Mouse (Mus musculus): Measurements from ENCODE around the gene Nos3.

Gene Nos3

DNA sequence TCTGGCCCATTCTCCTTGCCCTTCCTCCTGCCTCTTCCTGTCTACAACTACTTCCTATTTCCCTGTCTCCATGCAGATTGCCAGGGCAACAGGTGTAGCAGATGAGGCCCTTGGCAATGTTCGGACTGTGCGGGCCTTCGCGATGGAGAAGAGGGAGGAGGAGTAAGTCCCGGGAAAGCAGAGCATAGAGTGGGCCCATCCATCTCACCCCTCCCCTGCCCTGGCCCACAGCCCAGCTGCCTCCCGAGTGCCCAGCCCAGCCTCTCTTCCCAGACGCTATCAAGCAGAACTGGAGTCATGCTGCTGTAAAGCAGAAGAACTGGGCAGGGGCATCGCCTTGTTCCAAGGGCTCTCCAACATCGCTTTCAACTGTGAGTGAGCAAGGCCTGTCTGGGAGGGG, 37.4 kb downstream of the Nos3 start:
- no peak for DNase-seq

GRCm38 (mm10) chr5:24404594-24405360, 40.2 kb downstream of the Nos3 start:
- no peak for DNase-seq

- DNase-seq = no peak
Measured at GRCm38 (mm10) chr5:24405389-24405876, 40.8 kb downstream of the Nos3 start.

- no peak for DNase-seq
Measured at GRCm38 (mm10) chr5:24408651-24409050, 44.0 kb downstream of the Nos3 start.

DNA sequence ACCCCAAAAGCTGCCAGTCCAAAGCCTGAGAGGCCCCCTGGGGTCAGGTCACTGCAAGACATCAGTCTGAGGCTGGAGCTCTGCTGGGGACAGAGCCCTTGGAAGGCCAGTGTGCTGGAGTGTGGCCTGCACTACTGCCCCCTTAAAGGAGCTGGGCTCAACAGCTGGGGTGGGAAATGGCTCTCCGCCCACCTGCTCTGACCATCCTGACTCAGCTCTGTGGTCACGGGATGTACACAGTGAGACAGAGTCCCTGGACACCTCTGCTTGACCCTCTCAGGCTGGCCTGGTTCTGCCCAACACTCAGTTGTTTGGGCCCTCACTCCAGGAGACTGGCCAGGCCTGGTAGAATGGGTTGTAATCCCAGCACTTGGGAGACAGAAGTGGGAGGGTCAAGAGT, 44.9 kb downstream of the Nos3 start:
- no peak for DNase-seq

DNA sequence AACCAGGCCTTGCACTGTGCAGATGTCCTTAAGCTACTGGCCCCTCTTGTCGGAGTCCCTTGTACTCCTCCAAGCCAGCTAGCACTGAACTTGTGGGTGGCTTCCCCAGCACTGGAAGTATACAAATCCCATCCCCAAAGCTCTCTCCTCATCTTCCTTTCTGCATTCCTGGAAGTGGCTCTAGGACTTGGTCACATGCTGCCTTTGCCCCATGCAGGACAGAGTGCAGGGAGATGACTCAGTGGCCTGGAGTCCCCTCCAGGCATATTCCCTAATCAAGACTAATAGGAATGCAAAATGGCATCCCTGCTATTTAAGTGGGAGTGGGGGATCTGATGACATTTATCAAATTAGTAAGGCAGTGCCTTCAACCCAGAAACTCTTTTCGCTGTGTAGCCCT, 47.5 kb downstream of the Nos3 start:
- DNase-seq = no peak

GRCm38 (mm10) chr5:24413042-24413693, 48.6 kb downstream of the Nos3 start, which contains the start of gene Asic3:
Asic3 (plus strand) TSS chr5:24413392.
- no peak for DNase-seq

GRCm38 (mm10) chr5:24413938-24414337, 49.3 kb downstream of the Nos3 start:
- no peak for DNase-seq

DNA sequence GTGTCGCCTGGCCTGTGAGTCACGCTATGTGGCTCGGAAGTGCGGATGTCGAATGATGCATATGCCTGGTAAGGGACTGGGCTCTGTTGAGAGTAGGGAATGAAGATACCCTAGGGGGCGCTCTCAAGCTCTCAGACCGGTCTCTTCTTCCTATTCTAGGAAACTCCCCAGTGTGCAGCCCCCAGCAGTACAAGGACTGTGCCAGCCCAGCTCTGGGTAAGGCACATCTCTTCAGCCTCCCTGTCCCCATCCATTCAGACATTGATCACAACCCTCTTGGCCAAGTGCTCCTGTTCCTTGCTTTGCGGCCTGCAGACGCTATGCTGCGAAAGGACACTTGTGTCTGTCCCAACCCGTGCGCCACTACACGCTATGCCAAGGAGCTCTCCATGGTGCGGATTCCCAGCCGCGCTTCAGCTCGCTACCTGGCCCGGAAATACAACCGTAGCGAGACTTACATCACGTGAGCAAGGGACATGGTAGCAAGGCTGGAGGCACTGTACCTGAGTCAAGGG, 51.7 kb downstream of the Nos3 start:
- peak; percentile 29 to 63 for DNase-seq

DNA sequence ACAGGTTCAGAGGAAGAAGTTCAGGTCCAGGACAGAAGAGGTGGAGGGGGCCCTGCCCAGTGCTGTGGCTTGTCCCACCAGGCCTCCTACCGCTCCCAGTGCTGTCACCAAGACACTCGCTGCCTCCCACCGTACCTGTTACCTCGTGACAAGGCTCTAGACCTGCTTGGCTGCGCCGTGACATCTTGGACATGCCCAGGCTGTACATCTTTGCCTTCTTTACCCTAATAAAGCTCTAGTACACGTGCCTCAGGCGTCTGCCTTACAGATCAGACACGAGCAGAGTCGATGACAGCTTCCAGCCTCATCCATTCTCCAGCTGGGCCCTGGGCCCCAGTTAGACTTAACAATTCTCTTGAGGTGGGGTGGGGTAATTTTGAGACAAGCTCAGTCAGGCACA, 53.0 kb downstream of the Nos3 start:
- DNase-seq = no peak

GRCm38 (mm10) chr5:24420381-24420780, 55.8 kb downstream of the Nos3 start:
- no peak for DNase-seq

DNA sequence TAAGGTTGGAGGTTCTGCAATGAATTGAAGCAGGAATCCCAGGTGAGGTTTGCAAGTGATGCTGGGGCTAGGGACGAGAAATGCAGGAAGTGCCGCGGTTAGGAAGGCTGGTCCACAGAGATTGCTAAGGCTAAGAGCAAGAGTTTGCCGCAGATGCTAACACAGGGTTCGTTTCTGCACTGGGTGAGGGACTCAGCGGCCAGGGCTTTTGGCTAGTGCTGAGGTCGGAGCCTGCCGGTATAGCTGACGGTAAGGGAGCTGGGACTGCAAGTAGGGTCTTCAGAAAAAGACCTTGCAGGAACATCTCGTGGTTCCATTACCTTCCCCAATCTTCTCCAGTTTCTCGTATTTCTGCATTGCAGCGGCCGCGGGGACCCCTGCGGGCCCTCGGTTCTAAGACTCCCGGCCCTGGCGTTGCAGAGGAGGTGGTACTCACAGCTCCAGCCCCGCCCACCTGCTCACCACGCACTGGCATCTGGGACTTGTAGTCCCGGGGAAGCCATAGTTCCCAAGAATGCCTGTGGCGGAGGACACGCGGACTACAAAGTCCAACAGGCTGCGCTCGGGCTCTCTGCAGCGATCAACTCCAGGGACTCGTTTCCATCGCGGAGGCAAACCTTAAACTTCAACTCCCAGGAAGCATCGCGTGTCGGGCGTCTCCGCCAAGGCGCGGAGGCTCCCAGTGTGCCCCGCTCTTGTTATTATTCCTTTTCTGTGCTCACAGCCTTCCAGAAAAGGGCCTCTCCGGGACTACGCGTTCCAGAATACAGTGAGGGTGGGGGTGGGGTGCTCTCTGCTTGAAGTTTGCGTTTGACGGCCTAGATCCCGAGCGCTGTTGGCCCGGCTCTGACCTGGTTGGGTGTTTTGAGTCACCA, 58.8 kb downstream of the Nos3 start, which contains the start of the genes Cdk5 and Slc4a2:
TSS of gene Cdk5 (minus strand) at position 402 of the 875 bp plus-strand sequence.
TSS of gene Slc4a2 (plus strand) at position 709 of the 875 bp plus-strand sequence.
- peak; percentile 95 to 96 for DNase-seq

DNA sequence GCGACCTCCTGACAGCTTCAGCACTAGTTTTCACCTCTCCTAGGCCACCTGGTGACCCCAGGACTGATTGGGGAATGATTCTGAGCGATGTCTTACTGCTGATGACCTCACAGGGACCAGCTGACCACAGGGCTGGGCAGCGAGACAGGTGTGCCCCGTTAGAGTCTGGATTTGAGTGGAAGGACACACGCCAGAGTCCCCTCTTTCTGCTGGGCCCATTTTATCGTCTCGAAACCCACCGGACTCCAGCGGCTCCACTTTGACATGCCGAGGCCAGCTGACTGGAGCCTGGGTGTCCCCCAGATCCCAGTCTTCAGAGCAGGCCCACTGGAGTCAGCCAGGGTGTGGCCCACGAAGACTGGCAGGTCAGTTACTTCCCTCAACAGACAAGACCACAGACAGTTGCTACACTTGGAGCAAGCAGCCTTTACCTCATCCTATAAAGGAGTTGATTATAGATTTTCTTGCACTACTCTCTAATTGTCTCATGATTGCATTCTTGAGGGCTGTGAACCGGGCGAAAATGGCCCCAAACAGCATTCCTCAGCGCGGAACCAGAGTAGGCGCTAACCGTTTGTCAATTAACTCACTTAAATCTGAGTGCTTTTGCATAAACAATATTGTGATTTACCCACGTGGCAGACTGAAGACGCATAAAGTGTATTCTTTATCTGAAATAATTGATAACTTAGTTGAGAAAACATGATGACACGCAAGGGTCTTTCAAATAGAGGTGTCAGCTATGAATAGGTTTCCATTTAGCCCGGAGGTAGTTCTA, 59.6 kb downstream of the Nos3 start:
- no peak for DNase-seq

- DNase-seq = peak; percentile 74 to 83
Measured at GRCm38 (mm10) chr5:24424861-24425411, 60.3 kb downstream of the Nos3 start.

DNA sequence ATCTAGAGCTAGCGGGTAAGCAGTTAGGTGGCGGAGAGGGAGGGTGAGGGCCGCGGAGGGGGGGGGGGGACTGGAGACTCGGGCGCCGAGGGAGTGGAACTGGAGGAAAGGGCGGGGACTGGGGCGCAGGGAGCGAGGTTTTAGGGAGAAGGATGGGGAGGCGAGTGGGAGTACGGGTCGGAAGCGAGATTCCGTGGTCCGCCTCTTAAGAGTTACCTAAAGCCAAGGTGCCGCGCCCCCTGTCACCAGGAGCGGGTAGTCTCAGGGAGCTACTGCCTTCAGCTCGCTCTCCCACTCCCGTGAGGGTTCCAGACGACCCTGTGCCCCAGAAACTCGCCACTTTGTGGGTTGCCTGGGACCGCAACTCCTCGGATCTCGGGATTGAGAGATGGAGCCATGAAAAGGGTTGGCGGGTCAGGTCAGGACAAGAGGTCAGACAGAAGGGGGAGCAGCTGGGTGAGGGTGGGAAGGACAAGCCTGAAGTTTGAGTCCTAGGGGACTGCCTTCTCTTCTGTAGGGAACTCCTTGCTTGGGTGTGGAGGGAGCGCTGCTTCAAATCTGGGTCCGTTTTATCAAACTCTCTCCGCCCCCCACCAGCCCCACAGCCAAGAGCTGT, 60.9 kb downstream of the Nos3 start:
- peak; percentile 51 to 70 for DNase-seq

GRCm38 (mm10) chr5:24426037-24426432, 61.4 kb downstream of the Nos3 start:
- DNase-seq = no peak

DNA sequence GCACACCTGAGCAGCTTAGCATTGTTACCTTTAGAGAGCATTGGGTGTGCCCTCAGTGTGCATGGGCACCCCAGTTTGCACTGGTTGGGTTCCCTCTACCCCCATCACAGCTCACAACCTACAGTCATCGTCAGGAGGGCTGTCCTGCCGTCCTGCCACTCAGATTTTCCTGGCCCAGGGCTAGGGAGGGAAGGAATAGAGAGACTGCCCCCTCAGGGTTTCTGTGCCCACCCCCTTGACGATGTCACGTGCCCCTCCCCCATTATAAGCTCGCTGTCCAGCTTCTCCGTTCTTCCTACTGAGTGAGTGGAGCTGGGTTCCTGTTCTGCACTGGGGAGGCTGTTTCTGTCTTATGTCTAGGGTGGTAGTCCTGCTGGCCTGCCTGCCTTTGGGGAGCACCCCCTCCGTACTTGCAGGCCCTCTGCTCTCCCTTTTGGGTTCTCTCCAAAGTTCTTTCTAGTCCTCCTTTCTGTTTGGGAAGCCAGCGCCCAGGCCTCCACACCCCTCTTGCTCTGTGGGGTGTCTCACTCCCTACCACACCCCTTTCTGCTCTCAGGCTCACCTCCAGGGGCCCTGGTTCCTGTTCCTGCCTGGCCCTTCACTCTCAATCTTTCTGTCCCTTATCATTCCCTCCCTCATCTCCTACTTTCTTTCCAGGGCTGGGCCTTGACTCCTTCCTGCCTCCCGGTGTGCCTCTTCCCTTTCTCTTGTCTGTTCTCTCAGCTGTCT, 62.1 kb downstream of the Nos3 start:
- DNase-seq = no peak

DNA sequence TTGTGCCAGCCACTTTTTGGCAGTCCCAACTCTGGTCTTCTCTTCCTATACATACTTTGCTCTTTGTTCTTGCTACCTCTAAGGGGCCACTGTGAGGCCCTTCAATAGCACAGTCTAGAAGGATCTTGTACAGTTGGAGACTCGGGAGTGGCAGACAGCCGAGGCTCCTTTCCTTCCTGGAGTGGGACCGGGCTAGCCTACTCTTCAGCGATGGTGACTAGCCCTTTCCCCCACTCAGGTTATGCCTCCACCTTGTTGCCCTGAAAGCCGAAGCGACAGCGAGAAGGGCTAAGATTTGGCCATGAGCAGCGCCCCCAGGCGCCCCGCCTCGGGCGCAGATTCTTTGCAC, 62.6 kb downstream of the Nos3 start:
- DNase-seq = no peak

GRCm38 (mm10) chr5:24427981-24428402, 63.4 kb downstream of the Nos3 start:
- no peak for DNase-seq

GRCm38 (mm10) chr5:24428596-24428995, 64.0 kb downstream of the Nos3 start:
- no peak for DNase-seq

DNA sequence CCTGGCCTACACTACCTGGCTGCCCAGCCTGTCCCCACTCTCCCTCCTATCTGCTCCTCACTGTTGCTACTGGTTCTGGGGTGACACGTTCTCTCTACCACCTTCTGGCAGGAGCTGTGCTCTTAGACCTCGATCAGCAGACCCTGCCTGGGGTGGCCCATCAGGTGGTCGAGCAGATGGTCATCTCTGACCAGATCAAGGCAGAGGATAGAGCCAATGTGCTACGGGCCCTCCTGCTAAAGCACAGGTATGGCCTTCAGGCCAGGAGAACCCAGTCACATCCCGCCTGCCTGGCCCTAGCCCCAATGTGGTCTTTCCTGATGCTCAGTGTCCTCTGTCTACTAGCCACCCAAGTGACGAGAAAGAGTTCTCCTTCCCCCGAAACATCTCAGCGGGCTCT, 69.4 kb downstream of the Nos3 start:
- no peak for DNase-seq

Measured in spleen, adult 18-20 months (tissue).